Mouse (Mus musculus) small intestine, adult 2 months (tissue): ENCODE data around the gene Izumo1. TPM values are rescaled to one million over a fixed set of nuclear protein-coding genes. Genes with fewer than 3 reads are reported as not detected.

Source experiments
- H3K27ac ChIP-seq: fragments of 200-500 bp; 2 replicates; pipeline ENCODE4 v1.5.1; 2012; ENCODE audit warnings: low read depth, low read length, control low read depth, inconsistent platforms; ENCODE audit not compliant: insufficient read depth
- H3K27me3 ChIP-seq: fragments of 200-500 bp; 2 replicates; pipeline ENCODE4 v1.6.1; 2012; ENCODE audit warnings: mild to moderate bottlenecking, moderate library complexity, low read length, inconsistent platforms; ENCODE audit not compliant: control insufficient read depth, insufficient read depth
- H3K36me3 ChIP-seq: fragments of 200-500 bp; 2 replicates; pipeline ENCODE4 v1.6.1; 2012; ENCODE audit warnings: mild to moderate bottlenecking, low read length, control low read depth, inconsistent platforms; ENCODE audit not compliant: control insufficient read depth, insufficient read depth
- H3K4me1 ChIP-seq: fragments of 200-500 bp; 2 replicates; pipeline ENCODE4 v1.6.1; 2012; ENCODE audit warnings: low read length, inconsistent platforms, mixed read lengths; ENCODE audit not compliant: control insufficient read depth, insufficient read depth, insufficient read length
- H3K4me3 ChIP-seq: fragments of 200-500 bp; 2 replicates; pipeline ENCODE4 v1.5.1; 2012; ENCODE audit warnings: low read depth, mild to moderate bottlenecking, control low read depth, inconsistent platforms, low read length, moderate library complexity
- CTCF ChIP-seq: fragments of 200-500 bp; IDR thresholded peaks from 2 replicates; pipeline ENCODE4 v1.5.1; 2012; ENCODE audit warnings: low read depth, mild to moderate bottlenecking, control low read depth, inconsistent platforms, low read length, moderate library complexity, mixed read lengths; ENCODE audit not compliant: insufficient replicate concordance, insufficient read length; ENCODE audit errors: extremely low read depth
- POLR2A ChIP-seq: fragments of 200-500 bp; IDR thresholded peaks from 2 replicates; pipeline ENCODE4 v1.6.1; 2012; ENCODE audit warnings: low read depth, mild to moderate bottlenecking, control low read depth, inconsistent platforms, low read length, moderate library complexity
- WGBS: fragments of 180-500 bp; shearing (Covaris S2); methylation state at CpG from one replicate; pipeline ENCODE4 v1.1.7; 2018; 5-methylcytosine and 5-hydroxymethylcytosine counted together
- polyA plus RNA-seq: library from polyadenylated mRNA; depleted of rRNA; stranded (reverse); fragments of >200 nt; gene quantifications from 2 replicates; pipeline ENCODE4 v1.2.3, GENCODE M21; 2012

Gene Izumo1
- polyA plus RNA-seq, 1 experiment = 0.25 TPM

DNA sequence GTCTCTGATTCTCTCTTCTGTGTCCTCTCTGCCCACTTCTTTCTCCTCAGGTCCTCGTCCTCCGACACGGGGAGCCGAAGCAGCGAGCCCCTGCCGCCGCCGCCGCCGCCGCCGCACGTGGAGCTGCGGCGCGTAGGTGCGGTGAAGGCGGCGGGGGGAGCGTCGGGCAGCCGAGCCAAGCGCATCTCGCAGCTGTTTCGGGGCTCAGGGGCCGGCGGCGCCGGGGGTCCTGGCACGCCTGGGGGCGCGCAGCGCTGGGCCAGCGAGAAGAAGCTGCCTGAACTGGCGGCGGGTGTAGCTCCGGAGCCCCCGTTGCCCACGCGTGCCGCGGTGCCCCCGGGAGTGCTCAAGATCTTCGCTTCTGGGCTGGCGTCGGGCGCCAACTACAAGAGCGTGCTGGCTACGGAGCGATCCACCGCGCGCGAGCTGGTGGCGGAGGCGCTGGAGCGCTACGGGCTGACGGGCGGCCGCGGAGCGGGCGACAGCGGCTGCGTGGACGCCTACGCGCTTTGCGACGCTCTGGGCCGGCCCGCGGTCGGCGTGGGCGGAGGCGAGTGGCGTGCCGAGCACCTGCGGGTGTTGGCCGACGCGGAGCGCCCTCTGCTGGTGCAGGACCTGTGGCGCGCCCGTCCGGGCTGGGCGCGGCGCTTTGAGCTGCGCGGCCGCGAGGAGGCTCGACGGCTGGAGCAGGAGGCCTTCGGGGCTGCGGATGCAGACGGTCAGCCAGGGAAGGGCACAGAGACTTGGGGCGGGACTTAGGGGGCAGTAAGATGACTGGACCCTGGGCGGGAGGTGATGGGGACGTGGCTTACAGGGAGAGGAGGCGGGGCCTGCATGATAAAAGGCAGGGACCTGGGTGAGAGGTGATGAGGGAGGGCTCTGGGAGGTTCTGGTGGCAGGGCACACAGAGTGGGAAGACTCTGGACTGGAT, 7.0 kb downstream of the Izumo1 start:
- H3K27me3 ChIP-seq = peaks cover 35% of the 10 kb centered on the region
- peak overlapping the region; percentile 59 for H3K4me3 ChIP-seq
- no peaks in the 10 kb centered on the region; the same call in 1 of the 2 replicates for H3K4me1 ChIP-seq
- no peaks in the 10 kb centered on the region for H3K36me3 ChIP-seq
- peak overlapping the region; percentile 17; the same call in 1 of the 2 replicates for H3K27ac ChIP-seq
- TF ChIP-seq POLR2A = no peak; the same call in 1 of the 2 replicates
- peak; percentile 87 for TF ChIP-seq CTCF
- 2% methylated on average over 104 of the region's 105 CpGs for WGBS

DNA sequence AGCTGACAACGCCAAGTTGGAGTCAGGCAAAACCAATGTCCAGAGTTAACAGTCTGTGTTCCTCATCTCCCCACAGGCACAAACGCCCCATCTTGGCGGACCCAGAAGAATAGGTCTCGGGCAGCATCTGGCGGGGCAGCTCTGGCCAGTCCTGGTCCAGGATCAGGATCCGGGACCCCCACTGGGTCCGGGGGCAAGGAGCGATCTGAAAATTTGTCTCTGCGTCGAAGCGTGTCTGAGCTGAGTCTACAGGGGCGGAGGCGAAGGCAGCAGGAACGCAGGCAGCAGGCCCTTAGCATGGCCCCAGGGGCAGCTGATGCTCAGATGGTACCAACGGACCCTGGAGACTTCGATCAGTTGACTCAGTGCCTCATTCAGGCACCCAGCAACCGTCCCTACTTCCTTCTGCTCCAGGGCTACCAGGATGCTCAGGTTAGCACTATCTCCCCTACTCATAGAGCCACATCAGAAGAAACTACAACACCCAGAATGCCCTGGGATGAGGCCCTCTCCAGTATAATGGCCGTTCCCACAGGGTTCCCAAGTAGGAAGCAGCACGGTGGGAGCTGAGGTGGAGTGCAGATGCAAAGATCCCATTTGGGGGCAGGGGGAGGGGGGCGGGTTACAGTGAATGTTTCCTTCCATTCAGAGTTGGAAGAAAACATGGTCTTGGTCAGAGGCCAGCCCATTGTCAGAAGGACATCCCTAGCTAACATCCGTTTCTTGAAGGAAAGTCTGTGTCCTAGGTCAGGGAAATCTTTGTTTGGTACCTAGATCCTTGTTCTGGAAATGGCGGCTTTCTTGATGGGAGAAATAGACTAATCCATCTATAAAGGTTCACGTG, 8.7 kb downstream of the Izumo1 start:
- Histone ChIP-seq H3K4me1 (peaks cover 2% of the 10 kb centered on the region), H3K27me3 (peaks cover 35% of the 10 kb centered on the region), H3K36me3 (no peaks in the 10 kb centered on the region), H3K27ac (no peak overlapping the region), H3K4me3 (no peak overlapping the region)
- WGBS = 81% methylated on average over 23 of the region's 23 CpGs
- TF ChIP-seq POLR2A (no peak), CTCF (no peak)

DNA sequence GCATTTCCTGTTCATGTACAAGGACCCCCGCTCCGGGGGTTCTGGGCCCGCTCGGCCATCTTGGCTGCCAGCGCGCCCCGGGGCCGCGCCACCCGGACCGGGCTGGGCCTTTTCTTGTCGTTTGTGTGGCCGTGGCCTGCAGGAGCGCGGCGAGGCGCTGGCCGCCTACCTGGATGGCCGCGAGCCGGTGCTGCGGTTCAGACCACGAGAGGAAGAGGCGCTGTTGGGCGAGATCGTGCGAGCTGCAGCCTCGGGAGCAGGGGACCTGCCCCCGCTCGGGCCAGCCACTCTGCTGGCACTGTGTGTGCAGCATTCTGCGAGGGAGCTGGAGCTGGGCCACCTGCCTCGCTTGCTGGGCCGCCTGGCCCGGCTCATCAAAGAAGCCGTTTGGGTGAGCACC, 10.9 kb downstream of the Izumo1 start:
- Histone ChIP-seq H3K4me1 (peaks cover 2% of the 10 kb centered on the region), H3K4me3 (no peak overlapping the region), H3K36me3 (no peaks in the 10 kb centered on the region), H3K27me3 (peaks cover 36% of the 10 kb centered on the region), H3K27ac (no peak overlapping the region)
- TF ChIP-seq CTCF (no peak), POLR2A (no peak)
- WGBS = 33% methylated on average over 35 of the region's 35 CpGs

DNA sequence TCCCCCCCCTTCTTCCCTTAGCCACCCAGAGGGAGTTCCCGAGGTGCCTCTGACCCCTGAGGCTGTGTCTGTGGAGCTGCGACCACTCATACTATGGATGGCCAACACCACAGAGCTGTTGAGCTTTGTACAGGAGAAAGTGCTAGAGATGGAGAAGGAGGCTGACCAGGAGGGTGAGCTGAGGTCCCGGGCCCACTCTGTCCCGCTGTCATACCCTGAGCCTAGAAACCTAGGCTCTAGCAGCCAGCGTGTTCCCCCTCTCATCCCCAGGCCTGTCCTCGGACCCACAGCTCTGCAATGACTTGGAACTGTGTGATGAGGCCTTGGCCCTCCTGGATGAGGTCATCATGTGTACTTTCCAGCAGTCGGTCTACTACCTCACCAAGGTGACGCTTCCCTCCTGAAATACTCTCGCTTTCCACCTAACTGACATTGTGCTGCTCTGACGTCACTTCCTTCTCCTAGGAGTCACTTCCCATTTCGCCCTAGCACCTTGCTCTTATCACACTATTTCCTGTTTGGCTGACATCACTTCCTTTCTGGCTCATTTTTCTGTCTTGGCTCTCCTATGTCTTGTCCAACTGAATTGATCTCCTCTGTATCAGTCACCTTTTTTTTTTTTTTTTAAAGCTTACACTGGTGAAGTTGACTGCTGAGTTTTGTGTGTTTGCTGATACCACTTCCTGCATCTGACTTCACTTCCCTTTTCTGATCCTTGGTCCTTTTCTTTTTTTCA, 13.5 kb downstream of the Izumo1 start:
- Histone ChIP-seq H3K4me3 (no peak overlapping the region), H3K27ac (peak overlapping the region; percentile 6; the same call in 1 of the 2 replicates), H3K27me3 (peaks cover 25% of the 10 kb centered on the region), H3K36me3 (no peaks in the 10 kb centered on the region), H3K4me1 (peaks cover 4% of the 10 kb centered on the region)
- TF ChIP-seq CTCF (no peak), POLR2A (no peak)
- 79% methylated on average over 11 of the region's 11 CpGs for WGBS

DNA sequence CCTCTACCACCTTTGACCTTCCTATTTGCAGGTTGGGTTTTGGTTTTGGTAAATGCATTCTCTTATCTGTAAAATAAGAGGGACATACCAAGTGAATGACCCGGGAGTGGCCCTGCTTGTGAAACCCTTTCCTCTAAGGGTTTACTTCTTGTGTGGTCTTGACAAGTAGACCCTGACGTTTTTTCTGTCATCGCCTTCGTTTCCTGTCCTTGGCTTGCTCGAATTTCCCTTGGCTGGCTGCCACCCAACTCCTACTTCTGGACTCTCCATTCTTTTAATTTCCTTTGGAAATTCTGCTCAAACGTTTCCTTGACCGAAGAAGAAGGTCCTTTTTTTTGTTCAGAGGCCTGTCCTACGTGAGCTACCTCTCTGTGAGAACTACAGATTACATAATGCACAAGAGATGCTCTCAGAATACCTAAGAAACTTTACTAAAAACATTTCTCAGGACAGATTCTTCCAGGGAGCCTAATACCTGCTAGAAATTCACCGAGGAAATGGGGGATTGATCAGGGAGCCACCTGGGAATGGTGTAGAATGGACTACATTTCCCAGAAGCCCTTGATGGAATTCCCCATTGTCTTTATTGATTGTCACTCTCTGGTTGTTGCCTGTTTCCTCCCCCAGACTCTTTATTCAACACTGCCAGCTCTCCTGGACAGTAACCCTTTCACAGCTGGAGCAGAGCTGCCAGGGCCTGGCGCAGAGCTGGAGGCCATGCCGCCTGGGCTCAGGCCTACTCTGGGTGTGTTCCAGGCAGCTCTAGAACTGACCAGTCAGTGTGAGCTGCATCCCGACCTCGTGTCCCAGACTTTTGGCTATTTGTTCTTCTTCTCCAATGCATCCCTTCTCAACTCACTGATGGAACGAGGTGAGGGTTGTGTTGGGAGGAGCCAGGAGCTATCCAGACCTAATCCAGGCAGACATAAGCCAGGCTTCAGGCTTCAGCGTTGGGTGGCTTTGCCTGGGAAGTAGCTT, 14.4 kb downstream of the Izumo1 start:
- no peak overlapping the region for H3K27ac ChIP-seq

DNA sequence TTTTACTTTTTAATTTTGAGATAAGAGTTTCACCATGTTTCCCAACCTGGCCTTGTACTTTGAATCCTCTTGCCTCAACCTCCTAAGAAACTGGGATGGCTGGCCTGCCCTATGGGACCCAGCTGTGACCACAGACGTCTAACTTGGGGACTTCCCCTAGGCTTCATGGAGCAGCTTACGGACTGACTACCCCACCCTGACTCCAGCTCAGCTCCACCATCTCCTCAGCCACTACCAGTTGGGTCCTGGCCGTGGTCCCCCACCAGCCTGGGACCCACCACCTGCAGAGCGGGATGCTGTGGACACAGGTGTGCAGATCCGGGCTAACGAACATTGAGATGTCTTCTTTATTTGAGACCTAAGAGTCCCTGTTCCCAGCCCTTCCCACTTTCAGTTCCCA, 16.1 kb downstream of the Izumo1 start:
- no peak overlapping the region for H3K4me3 ChIP-seq
- H3K36me3 ChIP-seq = no peaks in the 10 kb centered on the region
- peaks cover 26% of the 10 kb centered on the region; the same call in 1 of the 2 replicates for H3K27me3 ChIP-seq
- peaks cover 4% of the 10 kb centered on the region for H3K4me1 ChIP-seq
- no peak for TF ChIP-seq CTCF
- TF ChIP-seq POLR2A = no peak
- WGBS = 87% methylated on average over 6 of the region's 6 CpGs
- no peak overlapping the region for H3K27ac ChIP-seq

More for the DNA sequence above, 14.4 kb downstream of the Izumo1 start:
- H3K36me3 ChIP-seq = no peaks in the 10 kb centered on the region
- TF ChIP-seq POLR2A (no peak), CTCF (no peak)
- peaks cover 26% of the 10 kb centered on the region for H3K27me3 ChIP-seq
- WGBS = 79% methylated on average over 15 of the region's 15 CpGs
- no peak overlapping the region for H3K4me3 ChIP-seq
- H3K4me1 ChIP-seq = peaks cover 4% of the 10 kb centered on the region
